Mouse (Mus musculus) adrenal gland, adult 10 weeks (tissue): ENCODE measurements around the gene Ei24. TPM values are rescaled to one million over a fixed set of nuclear protein-coding genes. Genes with fewer than 3 reads are reported as not detected.

Source experiments
- polyA plus RNA-seq: library from polyadenylated mRNA; stranded (reverse); fragments of 350-450 nt; fragmentation: Illumina TruSeq; extraction: RNeasy Lipid Tissue Mini Kit (QIAGEN cat#74804); gene quantifications from one replicate; pipeline ENCODE4 v1.2.3, GENCODE M21; 2014; ENCODE audit warnings: low read depth, low replicate concordance

The Ei24 gene
- polyA plus RNA-seq = 245 TPM

DNA sequence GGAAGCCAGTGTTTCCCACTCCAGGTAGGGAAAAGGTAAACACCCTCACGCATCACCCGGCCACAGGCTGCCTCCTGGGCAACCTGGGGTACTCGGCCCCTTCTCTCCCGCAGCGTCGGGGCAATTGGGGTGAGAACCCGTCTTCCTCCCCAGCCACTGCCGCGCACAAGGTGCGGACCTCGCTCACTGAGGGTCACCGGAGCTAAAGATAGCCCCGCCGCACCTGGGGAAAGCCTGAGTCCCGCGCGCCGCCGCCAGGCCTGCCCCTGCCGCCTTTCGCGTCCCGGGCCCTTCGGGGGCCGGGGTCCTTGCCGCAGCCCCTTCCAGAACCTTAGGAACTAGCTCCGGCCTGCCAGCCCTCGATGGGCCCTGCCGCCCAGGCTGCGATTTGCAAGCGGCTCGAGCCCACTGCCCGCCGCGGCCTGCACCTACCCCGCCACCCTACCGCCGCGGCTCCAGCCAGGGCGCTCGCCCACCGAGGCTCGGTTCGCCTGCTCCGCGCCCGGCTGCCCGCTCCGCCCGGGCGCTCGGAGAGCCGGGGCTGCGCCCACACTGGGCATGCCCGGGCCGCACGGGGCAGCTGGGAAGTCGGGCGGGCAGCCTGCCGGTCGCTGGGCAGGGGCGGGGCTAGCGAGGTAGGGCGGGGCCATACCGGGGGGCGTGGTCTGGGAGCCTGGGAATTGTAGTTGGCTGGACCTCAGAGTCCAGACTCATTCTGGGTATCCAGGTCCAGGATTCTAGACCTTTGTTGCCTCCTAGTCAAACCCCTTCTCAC is at the start of gene Ei24:
TSS of gene Ei24 (minus strand) at position 613 of the 775 bp plus-strand sequence.

DNA sequence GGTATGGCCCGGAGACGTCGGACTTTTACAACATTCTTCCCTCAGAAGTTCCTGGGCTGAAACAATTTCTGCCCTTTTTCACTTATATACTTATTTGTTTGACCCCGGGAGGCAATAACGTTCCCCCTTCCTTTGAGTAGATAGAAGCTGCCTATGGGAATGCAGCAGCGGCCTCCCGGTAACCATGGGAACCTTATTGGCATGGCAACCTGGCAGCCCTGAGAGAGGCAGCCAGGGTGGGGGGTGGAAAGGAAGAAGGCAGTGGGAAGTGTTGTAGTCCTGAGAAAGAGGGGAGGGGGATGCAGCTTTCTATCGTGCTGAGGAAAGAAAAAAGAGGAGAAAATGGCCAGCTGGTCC is 24.4 kb upstream of the Ei24 start, which contains the start of gene Fez1:
TSS of gene Fez1 (plus strand) at position 221 of the 357 bp plus-strand sequence.

DNA sequence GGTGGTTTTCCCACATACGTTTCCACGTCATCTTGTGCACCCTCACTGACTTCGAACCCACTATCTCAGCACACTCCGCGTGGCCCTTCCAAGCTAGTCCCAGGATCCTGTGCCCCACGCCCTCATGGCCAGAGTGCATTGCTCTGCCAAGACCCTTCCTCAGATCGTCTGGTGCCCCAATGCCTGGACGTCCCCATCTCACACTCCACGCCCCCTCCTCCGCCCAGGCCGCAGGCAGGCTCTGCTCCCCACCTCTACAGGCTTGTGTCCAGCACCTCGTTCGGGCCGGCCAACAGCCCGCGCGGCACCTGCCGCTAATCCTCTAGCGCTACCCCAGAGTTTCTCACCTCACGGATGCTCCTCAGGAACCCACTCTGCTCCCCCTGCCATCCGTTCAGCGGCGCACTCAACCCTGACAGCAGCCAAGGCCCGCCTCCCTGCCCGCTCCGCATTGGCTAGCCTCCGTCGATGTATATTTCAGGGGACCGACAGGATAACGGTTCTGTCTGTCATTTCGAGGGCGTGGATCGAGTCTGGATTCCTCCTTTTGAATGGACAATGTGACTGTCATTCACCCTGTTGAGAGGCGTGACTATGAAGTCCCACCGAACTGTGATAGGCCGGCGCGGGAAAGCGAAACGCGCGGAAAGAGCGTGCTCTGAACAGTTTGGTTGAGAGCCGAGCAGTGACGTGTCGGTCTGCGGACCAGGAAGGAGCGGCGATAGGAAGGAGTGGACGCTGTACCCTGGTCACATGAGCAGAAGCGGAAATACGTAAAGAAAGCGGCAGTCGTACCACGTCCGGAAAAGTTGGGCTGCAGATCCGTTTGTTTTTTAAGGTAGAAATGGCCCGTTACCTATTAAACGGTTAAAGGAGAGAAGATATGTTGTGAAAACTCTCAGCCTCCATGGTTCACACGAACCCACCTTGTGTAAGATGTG is 29.7 kb downstream of the Ei24 start, which contains the start of gene Stt3a:
TSS of gene Stt3a (minus strand) at position 477 of the 941 bp plus-strand sequence.

Other genes with a start within 250 kb of the Ei24 start
- gene Gm17689, start 214.8 kb downstream of the Ei24 start, polyA plus RNA-seq = not detected
- gene A630095E13Rik, start 154.0 kb downstream of the Ei24 start, polyA plus RNA-seq = not detected
- gene Acrv1, start 104.2 kb downstream of the Ei24 start, polyA plus RNA-seq = not detected
- 9.1 TPM for gene Chek1, start 70.3 kb downstream of the Ei24 start, polyA plus RNA-seq
- 390 TPM for gene Stt3a, start 29.7 kb downstream of the Ei24 start, polyA plus RNA-seq
- gene Fez1, start 24.5 kb upstream of the Ei24 start, polyA plus RNA-seq = 5.1 TPM